Mouse (Mus musculus) liver, embryonic 12.5 days (tissue): ENCODE measurements around the gene Eif4g3. TPM values are rescaled to one million over a fixed set of nuclear protein-coding genes. Genes with fewer than 3 reads are reported as not detected.
A peak's percentile ranks its signal among the peaks of the same experiment; 100 is the strongest.

ENCODE experiments used
- ATAC-seq: fragments of 200-750 bp; cut with Nextera tagmentation; 2 replicates; pipeline ENCODE4 v1.8.0; 2017; ENCODE audit warnings: moderate number of reproducible peaks, mild to moderate bottlenecking, moderate library complexity
- H3K27ac ChIP-seq: fragments of 300-500 bp; sonication (generic); 2 replicates; pipeline ENCODE4 v1.5.1; 2016; ENCODE audit warnings: mild to moderate bottlenecking
- H3K27me3 ChIP-seq: fragments of 300-500 bp; sonication (generic); replicated peaks from 2 replicates; pipeline ENCODE4 v1.6.1; 2016; ENCODE audit warnings: mild to moderate bottlenecking, moderate library complexity
- H3K36me3 ChIP-seq: fragments of 300-500 bp; sonication (generic); 2 replicates; pipeline ENCODE4 v1.6.1; 2016; ENCODE audit warnings: mild to moderate bottlenecking, moderate library complexity
- H3K4me1 ChIP-seq: fragments of 300-500 bp; sonication (generic); 2 replicates; pipeline ENCODE4 v1.6.1; 2016
- H3K4me2 ChIP-seq: fragments of 300-500 bp; sonication (generic); 2 replicates; pipeline ENCODE4 v1.6.1; 2016; ENCODE audit warnings: mild to moderate bottlenecking, moderate library complexity
- H3K4me3 ChIP-seq: fragments of 300-500 bp; sonication (generic); 2 replicates; pipeline ENCODE4 v1.5.1; 2016; ENCODE audit warnings: mild to moderate bottlenecking, moderate library complexity
- H3K9ac ChIP-seq: fragments of 300-500 bp; sonication (generic); 2 replicates; pipeline ENCODE4 v1.6.1; 2016; ENCODE audit warnings: mild to moderate bottlenecking, moderate library complexity
- H3K9me3 ChIP-seq: fragments of 300-500 bp; sonication (generic); replicated peaks from 2 replicates; pipeline ENCODE4 v1.6.1; 2016; ENCODE audit warnings: mild to moderate bottlenecking, moderate library complexity
- WGBS: fragments of 180-500 bp; shearing (Covaris S2); methylation state at CpG from one replicate; pipeline ENCODE4 v1.1.7; 2016; ENCODE audit not compliant: insufficient replicate concordance; 5-methylcytosine and 5-hydroxymethylcytosine counted together
- polyA plus RNA-seq: library from polyadenylated mRNA; unstranded; fragments of >200 nt; fragmentation: Nextera tagmentation; extraction: Ambion mirVana; gene quantifications from 2 replicates; pipeline ENCODE4 v1.2.1, GENCODE M21; 2016

Eif4g3 gene
- polyA plus RNA-seq, 1 experiment from 2014 or later, result 15.2 TPM

DNA sequence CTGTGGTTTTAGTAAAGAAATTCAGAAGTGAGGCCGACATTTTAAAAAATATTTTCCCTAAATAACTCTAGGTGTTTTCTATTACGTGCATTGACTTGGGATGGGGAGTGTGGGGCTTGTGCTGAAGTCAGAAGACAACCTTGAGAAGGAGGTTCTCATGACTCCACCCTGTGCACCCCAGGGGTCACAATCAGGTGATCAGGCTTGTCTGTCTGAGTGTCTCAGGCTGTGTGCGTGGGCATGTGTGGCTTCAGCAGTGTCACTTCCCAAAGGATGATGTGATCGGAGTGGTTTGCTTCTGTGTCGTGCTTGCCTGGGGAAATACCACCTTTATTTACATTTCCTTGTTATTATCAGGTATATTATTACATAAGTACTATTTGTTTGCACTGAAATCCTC is 226.5 kb downstream of the Eif4g3 start:
- Histone ChIP-seq H3K36me3 (peaks cover 52% of the 10 kb centered on the region), H3K4me3 (peak overlapping the region; percentile 88)

DNA sequence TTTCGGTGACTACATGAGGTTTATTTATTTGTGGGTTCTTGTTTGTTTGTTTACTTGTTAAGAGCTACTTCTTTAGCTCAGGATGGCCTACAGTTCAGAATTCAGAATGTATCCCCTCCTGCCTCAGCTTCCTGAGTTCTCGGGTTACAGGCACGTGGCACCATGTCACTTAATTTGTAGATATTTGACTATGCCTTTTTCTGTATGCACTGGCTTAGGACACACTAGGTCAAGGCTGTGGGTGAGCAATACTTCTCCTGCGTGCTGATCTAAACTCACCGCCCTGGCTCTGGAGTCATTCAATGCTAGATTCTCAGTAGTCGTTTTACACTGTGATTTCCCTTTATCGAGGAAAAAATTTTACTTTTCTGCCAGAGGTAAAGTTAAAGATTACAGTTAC is 227.9 kb downstream of the Eif4g3 start:
- Histone ChIP-seq H3K4me3 (no peak overlapping the region), H3K36me3 (peaks cover 66% of the 10 kb centered on the region), H3K9me3 (no peaks in the 10 kb centered on the region), H3K27me3 (no peaks in the 10 kb centered on the region), H3K4me1 (peaks cover 42% of the 10 kb centered on the region), H3K4me2 (peak overlapping the region; percentile 84; the same call in 1 of the 2 replicates), H3K9ac (no peak overlapping the region; the same call in 1 of the 2 replicates), H3K27ac (peak overlapping the region; percentile 29; the same call in 1 of the 2 replicates)
- 55% methylated on average over 7 of the region's 7 CpGs for WGBS
- no peak for ATAC-seq

More for the DNA sequence above, 226.5 kb downstream of the Eif4g3 start:
- Histone ChIP-seq H3K9ac (peak overlapping the region; percentile 98), H3K9me3 (no peaks in the 10 kb centered on the region), H3K27me3 (no peaks in the 10 kb centered on the region), H3K4me1 (peaks cover 54% of the 10 kb centered on the region), H3K27ac (peak overlapping the region; percentile 98), H3K4me2 (peak overlapping the region; percentile 84)
- 73% methylated on average over 5 of the region's 5 CpGs for WGBS
- ATAC-seq, result no peak

DNA sequence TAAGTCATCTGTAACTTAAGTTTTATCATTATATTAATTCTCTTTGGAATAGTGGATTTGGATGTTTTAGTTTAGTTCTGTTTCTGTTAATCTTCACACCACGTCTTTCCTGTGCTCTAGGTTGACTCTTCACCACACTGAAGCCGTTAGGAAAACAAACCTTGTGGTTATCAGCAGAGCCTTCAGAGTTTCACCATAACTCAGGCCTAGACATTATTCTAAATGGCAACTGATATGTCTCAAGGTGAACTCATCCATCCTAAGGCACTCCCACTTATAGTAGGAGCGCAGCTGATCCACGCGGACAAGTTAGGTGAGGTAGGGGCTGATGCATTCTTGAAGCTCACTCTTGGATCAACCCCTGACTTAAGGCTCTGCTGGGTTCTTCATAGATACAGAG is 228.6 kb downstream of the Eif4g3 start:
- Histone ChIP-seq H3K36me3 (peaks cover 73% of the 10 kb centered on the region), H3K4me2 (peak overlapping the region; percentile 84; the same call in 1 of the 2 replicates), H3K27ac (no peak overlapping the region), H3K9me3 (no peaks in the 10 kb centered on the region), H3K27me3 (no peaks in the 10 kb centered on the region), H3K4me3 (no peak overlapping the region), H3K4me1 (peaks cover 38% of the 10 kb centered on the region), H3K9ac (peak overlapping the region; percentile 4; the same call in 1 of the 2 replicates)
- WGBS, result 60% methylated on average over 5 of the region's 5 CpGs
- ATAC-seq, result no peak

DNA sequence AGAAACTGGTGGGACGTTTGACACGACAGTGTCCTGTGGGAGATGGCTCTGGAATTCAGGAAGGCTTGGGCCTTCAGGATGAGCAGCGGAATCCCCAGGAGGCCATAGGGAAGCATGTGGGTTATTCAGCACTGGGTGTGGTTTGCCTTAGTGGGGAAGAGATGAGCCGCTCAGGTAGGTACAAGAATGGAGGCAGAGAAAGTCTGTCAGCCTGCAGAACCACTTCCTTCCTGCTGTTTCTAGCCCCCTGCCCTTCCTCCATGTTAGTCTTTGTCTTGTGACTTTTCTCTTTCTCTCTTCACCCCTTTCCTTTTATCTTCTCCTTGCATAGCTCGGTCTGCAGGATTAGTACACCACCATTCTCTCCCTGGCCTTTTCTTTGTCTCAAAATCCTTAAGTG is 229.6 kb downstream of the Eif4g3 start:
- no peak for ATAC-seq
- Histone ChIP-seq H3K27ac (no peak overlapping the region; the same call in 1 of the 2 replicates), H3K4me3 (no peak overlapping the region), H3K9ac (no peak overlapping the region), H3K36me3 (peaks cover 83% of the 10 kb centered on the region), H3K4me1 (peaks cover 38% of the 10 kb centered on the region), H3K27me3 (no peaks in the 10 kb centered on the region), H3K4me2 (no peak overlapping the region), H3K9me3 (no peaks in the 10 kb centered on the region)
- WGBS, result 70% methylated on average over 5 of the region's 5 CpGs

DNA sequence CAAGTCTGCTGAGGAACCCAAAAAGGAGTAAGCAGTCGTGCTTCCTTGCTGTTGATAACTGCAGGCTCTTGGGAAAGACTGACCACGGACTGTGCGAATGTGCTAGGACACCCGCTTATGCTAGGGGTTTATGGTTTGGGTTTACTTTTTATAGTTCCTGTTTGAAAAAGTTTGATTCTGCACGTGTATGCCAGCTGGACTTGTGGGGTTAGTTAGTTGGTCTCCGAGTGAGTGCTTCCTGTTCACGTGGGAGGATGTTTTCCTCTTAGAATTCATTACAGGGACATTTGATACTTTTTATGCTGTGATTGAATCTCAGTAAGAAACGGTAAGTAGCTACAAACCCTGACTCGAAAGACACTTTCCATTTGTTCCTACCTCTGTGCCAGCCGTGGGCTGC is 230.8 kb downstream of the Eif4g3 start:
- no peak overlapping the region for H3K4me3 ChIP-seq
- H3K4me1 ChIP-seq, result peaks cover 30% of the 10 kb centered on the region
- no peak overlapping the region for H3K4me2 ChIP-seq
- no peak overlapping the region for H3K9ac ChIP-seq
- H3K27me3 ChIP-seq, result no peaks in the 10 kb centered on the region
- ATAC-seq, result no peak
- no peaks in the 10 kb centered on the region for H3K9me3 ChIP-seq
- peaks cover 95% of the 10 kb centered on the region for H3K36me3 ChIP-seq
- no peak overlapping the region for H3K27ac ChIP-seq
- WGBS, result 82% methylated on average over 10 of the region's 10 CpGs

DNA sequence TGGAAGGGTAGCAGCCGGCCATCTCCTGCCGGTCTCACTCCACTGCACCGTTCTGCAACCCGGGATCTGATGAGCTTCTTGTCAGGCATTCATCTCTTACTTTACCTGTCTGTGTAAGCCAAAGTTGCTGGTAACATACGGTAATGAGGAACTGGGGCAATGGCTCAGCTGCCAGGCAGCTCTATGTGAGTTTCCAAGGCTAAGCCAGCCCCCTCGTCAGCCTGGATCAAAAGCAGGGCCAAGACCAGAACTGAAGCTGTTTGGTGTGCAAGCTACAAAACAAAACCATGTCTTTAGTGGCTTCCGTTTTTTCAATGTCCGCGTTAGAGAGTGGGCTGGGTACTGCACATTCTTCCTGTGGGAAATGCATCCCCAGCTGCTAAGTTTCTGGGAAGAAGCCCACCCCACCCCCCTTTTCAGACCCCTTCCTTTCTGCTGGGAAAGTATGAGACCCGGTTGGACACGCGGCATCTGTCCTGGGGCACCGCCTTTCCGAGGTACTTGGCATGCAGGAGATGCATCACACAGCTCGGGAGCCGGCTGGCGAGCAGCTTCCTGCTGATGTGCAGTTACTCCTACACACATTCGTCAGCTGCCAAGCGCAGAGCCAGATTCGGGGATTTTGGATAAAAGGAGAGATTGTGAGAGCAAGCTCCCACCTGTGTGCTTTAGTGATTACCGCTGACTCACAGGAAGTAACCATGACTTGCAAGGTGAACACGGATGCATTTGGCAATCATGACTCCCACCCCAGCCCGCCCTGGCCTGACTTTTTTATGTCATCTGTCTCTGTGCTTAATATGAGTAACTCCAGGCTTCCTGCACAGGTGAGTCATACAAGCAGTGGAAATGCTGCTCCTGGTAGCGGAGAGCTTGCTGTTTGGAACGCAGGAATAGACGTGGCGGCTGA is 254.2 kb downstream of the Eif4g3 start:
- Histone ChIP-seq H3K4me3 (no peak overlapping the region), H3K9ac (no peak overlapping the region), H3K36me3 (peaks cover 60% of the 10 kb centered on the region), H3K9me3 (no peaks in the 10 kb centered on the region), H3K4me1 (peaks cover 30% of the 10 kb centered on the region), H3K27ac (no peak overlapping the region), H3K27me3 (peaks cover 30% of the 10 kb centered on the region), H3K4me2 (no peak overlapping the region)
- 72% methylated on average over 27 of the region's 27 CpGs for WGBS
- ATAC-seq, result no peak

DNA sequence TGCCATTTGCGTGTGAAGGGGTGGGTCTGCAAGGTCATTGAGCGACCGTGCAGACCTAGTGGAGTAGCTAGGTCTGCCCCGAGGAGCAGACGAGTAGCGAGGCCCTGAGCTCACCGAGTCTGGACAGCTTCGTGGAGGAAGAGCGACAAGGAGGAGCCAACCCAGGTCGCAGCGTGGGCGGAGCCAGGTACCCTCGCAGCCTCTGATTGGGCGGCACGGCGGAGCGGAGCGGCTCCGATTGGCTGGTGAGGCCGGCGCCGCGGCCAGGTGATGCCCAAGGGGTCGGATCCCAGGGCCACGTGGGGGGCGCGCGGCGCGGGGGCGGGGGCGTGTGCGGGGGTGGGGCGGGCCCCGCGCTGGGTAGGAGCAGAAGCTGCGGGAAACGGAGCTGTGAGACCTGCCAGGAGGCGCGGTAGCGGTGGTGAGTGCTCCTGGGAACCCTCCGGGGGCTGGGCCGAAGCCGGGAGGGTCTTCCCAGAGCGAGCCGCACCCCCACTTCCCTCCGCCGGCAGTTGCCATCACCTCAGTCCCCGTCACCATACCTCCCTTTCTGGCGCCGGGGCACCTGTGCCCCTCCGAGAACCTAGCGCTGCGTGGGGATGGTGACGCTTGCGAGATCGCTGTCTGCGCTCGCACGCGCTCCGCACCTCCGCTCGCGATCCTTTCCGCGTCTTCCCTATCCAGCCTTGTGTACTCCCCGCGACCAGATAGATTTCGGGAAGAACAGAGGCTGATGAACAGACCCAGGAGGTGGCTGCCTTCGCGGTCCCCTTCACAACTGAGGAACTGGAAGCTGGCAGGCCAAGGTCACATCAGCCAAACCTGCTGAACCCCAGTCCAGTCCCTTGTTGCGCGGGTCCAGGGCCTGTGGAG is 257.5 kb downstream of the Eif4g3 start, which contains the start of the genes Sh2d5 and Kif17:
Gene Sh2d5 (plus strand): TSS at position 316 of the 873 bp plus-strand sequence.
Gene Kif17 (plus strand): TSS at position 348 of the 873 bp plus-strand sequence.
- H3K9ac ChIP-seq, result peak within 1 kb of the TSS; percentile 47
- ATAC-seq, result peak; percentile 85
- peak within 1 kb of the TSS; percentile 56 for H3K4me3 ChIP-seq
- peaks cover 63% of the 10 kb centered on the region for H3K27me3 ChIP-seq
- H3K9me3 ChIP-seq, result no peaks in the 10 kb centered on the region
- peaks cover 33% of the 10 kb centered on the region for H3K4me1 ChIP-seq
- 2% methylated on average over 52 of the region's 74 CpGs for WGBS
- peak within 1 kb of the TSS; percentile 88 for H3K4me2 ChIP-seq
- no peak within 1 kb of the TSS for H3K27ac ChIP-seq
- peaks cover 27% of the 10 kb centered on the region for H3K36me3 ChIP-seq

DNA sequence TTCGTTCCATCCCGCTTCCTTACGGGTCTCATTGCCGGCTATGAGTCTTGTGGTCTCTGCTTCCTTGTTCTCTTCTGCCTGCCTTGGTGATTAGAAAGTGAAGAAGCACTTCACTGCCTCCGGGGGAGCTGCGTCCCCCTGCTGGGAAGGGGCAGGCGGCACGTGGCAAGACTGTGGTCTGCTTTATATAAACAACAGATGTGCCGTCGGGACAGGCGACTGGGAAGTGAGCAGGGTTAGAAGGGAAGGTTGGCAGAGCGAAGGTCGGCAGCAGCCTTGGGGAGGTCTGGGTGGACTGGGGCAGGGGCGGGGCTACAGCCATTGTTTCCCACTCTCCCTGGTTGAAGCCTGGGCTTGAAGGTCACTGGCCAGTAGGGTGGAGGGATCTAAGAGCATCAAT is 259.0 kb downstream of the Eif4g3 start:
- Histone ChIP-seq H3K4me1 (peaks cover 33% of the 10 kb centered on the region), H3K4me2 (peak overlapping the region; percentile 88), H3K9me3 (no peaks in the 10 kb centered on the region), H3K27me3 (peaks cover 73% of the 10 kb centered on the region), H3K27ac (no peak overlapping the region), H3K9ac (no peak overlapping the region), H3K36me3 (peaks cover 12% of the 10 kb centered on the region), H3K4me3 (peak overlapping the region; percentile 30)
- 1% methylated on average over 14 of the region's 14 CpGs for WGBS
- no peak for ATAC-seq

DNA sequence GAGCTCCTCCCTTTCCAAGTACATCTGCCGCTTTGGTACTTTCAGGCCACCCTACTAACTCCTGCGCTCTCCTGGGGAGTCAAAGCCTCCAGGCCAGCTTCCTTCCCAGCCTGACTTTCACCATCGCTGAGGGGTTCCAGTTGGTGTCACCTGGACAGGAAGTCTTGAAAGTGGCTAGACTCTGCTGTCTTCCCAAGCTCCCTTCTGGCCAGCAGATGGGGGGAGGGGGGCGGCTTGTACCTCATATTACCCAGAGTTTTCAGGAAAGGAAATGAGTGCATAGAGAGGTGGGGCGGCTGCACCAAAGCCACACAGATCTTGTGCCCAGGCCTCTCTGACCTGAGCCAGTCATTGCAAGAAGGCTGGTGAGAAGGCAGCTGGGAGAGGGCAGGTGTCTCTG is 259.4 kb downstream of the Eif4g3 start:
- WGBS, result 20% methylated on average over 5 of the region's 5 CpGs
- Histone ChIP-seq H3K9me3 (no peaks in the 10 kb centered on the region), H3K4me1 (peaks cover 33% of the 10 kb centered on the region), H3K36me3 (peaks cover 8% of the 10 kb centered on the region), H3K9ac (no peak overlapping the region), H3K27me3 (peaks cover 76% of the 10 kb centered on the region), H3K27ac (no peak overlapping the region), H3K4me2 (peak overlapping the region; percentile 88), H3K4me3 (no peak overlapping the region)
- no peak for ATAC-seq

DNA sequence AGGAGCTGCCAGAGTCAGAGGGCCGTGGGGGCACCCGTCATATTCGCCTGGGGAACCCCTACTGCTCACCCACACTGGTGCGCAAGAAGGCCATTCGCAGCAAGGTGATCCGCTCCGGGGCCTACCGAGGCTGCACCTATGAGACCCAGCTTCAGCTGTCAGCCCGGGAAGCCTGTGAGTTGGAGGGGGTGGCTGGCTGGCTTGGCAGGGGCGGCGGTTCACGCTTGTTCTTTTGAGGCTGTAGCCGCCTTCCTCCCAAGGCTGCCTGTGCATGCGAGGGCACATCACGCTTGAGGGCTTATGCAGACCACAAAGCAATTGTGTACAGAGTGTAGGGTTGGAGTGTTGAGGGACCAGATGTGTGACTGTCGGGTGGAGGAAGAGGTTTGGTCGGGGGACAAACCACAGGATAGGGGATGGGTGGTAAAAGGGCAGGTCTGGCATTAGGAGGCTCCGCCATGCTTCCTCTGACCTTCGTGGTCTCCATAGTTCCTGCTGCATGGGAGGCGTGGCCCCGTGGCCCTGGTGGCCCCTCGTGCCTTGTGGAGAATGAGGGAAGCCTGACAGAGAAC is 264.4 kb downstream of the Eif4g3 start:
- peaks cover 78% of the 10 kb centered on the region for H3K27me3 ChIP-seq
- no peak overlapping the region for H3K9ac ChIP-seq
- no peaks in the 10 kb centered on the region for H3K36me3 ChIP-seq
- H3K9me3 ChIP-seq, result no peaks in the 10 kb centered on the region
- no peak overlapping the region for H3K4me2 ChIP-seq
- no peak for ATAC-seq
- H3K4me3 ChIP-seq, result no peak overlapping the region
- WGBS, result 45% methylated on average over 22 of the region's 22 CpGs
- H3K27ac ChIP-seq, result no peak overlapping the region
- peaks cover 11% of the 10 kb centered on the region for H3K4me1 ChIP-seq
